Mouse (Mus musculus) frontal cortex, postnatal 36 days (tissue): ENCODE data around the gene Hsd3b4.
"Not testable (repeated sequence)": the region's sequence is repeated elsewhere in the genome, so short reads cannot be mapped to it uniquely, and the experiment has no call there.

Experiments
- DNase-seq, 2 experiments: peaks; one replicate each; pipeline ENCODE4 v3.0.0; 2022; ENCODE audit warnings: low spot score in 2 of 2

Gene Hsd3b4

DNA sequence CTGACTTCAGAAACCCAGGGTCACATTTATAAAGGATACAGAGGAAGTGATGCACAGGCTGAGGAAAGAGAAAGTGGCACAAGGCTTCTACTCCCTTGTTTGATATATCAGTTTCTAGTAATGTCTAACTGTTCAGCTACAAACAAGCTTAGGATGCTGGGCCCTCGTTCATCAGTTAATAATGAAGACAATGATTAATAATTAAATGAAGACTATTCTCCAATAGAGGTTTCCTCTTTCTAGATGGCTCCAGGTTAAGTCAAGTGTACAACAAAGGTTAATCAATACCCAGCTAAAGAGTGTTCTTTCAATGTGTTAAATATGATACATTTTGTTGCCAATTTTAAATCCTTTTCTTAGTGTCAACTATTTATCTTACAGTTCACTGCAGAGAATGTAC is at the start of gene Hsd3b4:
Gene Hsd3b4, minus strand, starts transcription at position 101 of the 400 bp plus-strand sequence.
- not testable (repeated sequence) for DNase-seq

- not testable (repeated sequence) for DNase-seq
These were observed 40.5 kb upstream of the Hsd3b4 start for GRCm38 (mm10) chr3:98550832-98551231.

GRCm38 (mm10) chr3:98550215-98550614 is 39.9 kb upstream of the Hsd3b4 start:
- not testable (repeated sequence) for DNase-seq

DNA sequence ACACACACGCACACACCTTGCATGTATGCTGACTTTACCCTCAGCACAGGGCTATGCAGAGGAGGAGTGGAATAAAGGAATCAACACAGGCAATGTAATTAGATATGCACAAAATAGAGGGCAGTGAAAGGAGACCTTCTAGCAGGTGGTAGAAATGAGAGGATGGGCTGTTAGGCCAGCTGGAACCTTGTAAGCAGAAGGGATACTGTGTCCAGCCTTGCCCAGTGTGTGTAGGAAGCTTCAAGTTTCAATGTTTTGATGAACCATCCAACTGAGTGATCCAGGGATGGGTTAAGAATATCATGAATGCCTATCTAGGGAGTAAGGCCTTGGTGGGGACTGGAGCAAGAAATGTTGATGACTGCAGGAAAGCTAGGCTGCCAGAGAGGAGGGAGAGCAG is 38.2 kb upstream of the Hsd3b4 start:
- DNase-seq: not testable (repeated sequence)

DNA sequence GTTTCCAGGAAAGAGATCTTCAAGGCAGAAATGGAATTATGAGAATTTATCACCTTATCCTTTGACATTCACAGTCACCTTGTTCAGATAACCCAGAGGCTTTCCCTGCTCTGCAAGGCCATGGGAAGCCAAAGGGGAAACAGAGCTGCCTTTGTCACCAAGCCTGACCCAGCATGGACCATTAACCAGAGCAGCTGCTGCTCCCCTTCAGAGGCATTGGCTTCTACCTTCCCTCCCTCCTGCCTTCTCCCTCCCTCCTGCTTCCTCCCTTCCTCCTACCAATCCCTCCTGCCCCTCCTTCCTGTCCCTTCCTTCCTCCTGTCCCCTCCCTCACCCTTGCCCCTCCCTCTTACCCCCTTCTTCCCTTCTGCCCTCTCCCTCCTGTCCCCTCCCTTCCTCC is 37.3 kb upstream of the Hsd3b4 start:
- not testable (repeated sequence) for DNase-seq

- not testable (repeated sequence) for DNase-seq
These were observed 14.7 kb upstream of the Hsd3b4 start for GRCm38 (mm10) chr3:98524978-98525377.

- DNase-seq: not testable (repeated sequence)
These were observed 14.2 kb upstream of the Hsd3b4 start for GRCm38 (mm10) chr3:98524552-98524951.

DNA sequence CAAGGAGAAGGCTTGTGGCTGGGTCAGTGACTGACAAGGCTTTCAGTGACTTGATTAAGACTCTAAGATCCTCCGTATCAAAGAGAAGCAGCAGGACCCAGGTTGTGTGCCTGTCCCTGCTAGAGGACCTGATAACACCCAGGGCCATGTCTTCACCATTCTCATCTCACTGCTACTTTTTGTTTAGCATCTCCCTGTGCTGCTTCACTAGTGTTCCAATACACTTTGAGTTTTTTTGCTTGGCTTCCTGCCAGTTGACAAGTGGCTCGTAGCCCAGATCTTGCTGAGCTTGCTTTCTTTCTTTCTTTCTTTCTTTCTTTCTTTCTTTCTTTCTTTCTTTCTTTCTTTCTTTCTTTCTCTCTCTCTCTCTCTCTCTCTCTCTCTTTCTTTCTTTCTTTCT is 12.5 kb upstream of the Hsd3b4 start:
- DNase-seq: not testable (repeated sequence)

DNA sequence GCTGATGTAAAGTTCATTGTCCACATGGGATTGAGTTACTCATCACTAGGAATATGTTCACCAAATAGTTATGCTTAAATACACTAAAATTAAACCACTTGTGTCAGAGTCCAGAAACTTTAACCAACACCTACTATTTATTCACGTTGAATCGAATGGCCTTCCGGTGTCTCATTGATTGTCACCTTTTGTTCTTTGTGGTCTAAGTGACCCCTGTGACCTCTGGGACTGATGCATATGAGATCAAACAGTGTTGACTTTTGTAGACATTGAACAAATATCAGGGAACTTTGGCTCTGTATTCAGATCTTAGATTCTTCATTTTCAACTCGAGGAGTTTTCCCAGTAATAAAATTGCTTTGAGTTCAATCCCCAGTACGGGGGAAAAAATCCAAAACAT is 3.1 kb downstream of the Hsd3b4 start:
- DNase-seq: not testable (repeated sequence)

DNA sequence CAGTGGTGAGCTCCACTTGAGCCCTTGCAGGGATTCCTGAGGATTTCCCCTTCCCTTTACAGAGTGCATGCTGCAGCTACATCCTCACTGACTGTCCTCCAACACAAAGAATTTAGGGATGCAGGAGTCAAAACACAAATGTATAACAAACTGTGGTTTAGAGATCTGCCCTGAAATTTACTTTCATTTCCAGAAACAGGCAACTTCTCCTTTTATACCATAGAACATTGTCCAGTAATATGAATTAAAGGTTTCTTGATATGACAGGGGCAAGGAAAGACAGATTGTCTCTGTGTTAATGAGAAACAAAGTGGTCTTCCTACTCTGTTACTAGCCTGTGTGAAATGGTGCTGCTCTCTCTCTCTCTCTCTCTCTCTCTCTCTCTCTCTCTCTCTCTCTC is 12.9 kb downstream of the Hsd3b4 start:
- DNase-seq: not testable (repeated sequence)

GRCm38 (mm10) chr3:98496762-98497161 is 13.6 kb downstream of the Hsd3b4 start:
- DNase-seq: not testable (repeated sequence)

GRCm38 (mm10) chr3:98495055-98495454 is 15.3 kb downstream of the Hsd3b4 start:
- DNase-seq: not testable (repeated sequence)

GRCm38 (mm10) chr3:98494184-98494583 is 16.1 kb downstream of the Hsd3b4 start:
- DNase-seq: not testable (repeated sequence)

- DNase-seq: not testable (repeated sequence)
These were observed 38.8 kb downstream of the Hsd3b4 start for GRCm38 (mm10) chr3:98471499-98471898.

GRCm38 (mm10) chr3:98471057-98471456 is 39.3 kb downstream of the Hsd3b4 start:
- DNase-seq: not testable (repeated sequence)

GRCm38 (mm10) chr3:98469323-98469722 is 41.0 kb downstream of the Hsd3b4 start:
- not testable (repeated sequence) for DNase-seq

DNA sequence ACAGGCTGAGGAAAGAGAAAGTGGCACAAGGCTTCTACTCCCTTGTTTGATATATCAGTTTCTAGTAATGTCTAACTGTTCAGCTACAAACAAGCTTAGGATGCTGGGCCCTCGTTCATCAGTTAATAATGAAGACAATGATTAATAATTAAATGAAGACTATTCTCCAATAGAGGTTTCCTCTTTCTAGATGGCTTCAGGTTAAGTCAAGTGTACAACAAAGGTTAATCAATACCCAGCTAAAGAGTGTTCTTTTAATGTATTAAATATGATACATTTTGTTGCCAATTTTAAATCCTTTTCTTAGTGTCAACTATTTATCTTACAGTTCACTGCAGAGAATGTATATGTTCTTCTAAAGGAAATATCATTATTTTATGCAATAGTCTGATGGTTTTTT is 53.3 kb downstream of the Hsd3b4 start, which contains the start of gene Gm4450:
Gene Gm4450, minus strand, starts transcription at position 101 of the 400 bp plus-strand sequence.
- DNase-seq: not testable (repeated sequence)

DNA sequence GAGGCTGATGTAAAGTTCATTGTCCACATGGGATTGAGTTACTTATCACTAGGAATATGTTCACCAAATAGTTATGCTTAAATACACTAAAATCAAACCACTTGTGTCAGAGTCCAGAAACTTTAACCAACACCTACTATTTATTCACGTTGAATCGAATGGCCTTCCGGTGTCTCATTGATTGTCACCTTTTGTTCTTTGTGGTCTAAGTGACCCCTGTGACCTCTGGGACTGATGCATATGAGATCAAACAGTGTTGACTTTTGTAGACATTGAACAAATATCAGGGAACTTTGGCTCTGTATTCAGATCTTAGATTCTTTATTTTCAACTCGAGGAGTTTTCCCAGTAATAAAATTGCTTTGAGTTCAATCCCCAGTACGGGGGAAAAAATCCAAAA is 56.5 kb downstream of the Hsd3b4 start:
- not testable (repeated sequence) for DNase-seq
